Mouse (Mus musculus) hindbrain, postnatal 0 days (tissue): ENCODE results near the gene Krt77. TPM values are rescaled to one million over a fixed set of nuclear protein-coding genes. Genes with fewer than 3 reads are reported as not detected.

ENCODE experiments used
- ATAC-seq: fragments of 200-750 bp; cut with Nextera tagmentation; 2 replicates; pipeline ENCODE4 v1.8.0; 2017; ENCODE audit warnings: mild to moderate bottlenecking, moderate TSS enrichment, moderate library complexity
- DNase-seq: peaks from one replicate; pipeline ENCODE4 v3.0.0-alpha.2; 2015; ENCODE audit warnings: low spot score
- H3K27ac ChIP-seq: fragments of 300-500 bp; sonication (generic); 2 replicates; pipeline ENCODE4 v1.5.1; 2014; ENCODE audit warnings: mild to moderate bottlenecking
- H3K27me3 ChIP-seq: fragments of 300-500 bp; sonication (generic); 2 replicates; pipeline ENCODE4 v1.6.1; 2014; ENCODE audit warnings: low read length, mixed read lengths; ENCODE audit not compliant: insufficient read depth
- H3K36me3 ChIP-seq: fragments of 300-500 bp; sonication (generic); 2 replicates; pipeline ENCODE4 v1.6.1; 2014; ENCODE audit warnings: low read length, mixed read lengths; ENCODE audit not compliant: insufficient read depth
- H3K4me1 ChIP-seq: fragments of 300-500 bp; sonication (generic); 2 replicates; pipeline ENCODE4 v1.6.1; 2014; ENCODE audit warnings: antibody characterized with exemption, low read length, mixed read lengths; ENCODE audit not compliant: insufficient read depth
- H3K4me2 ChIP-seq: fragments of 300-500 bp; sonication (generic); 2 replicates; pipeline ENCODE4 v1.6.1; 2014; ENCODE audit warnings: low read depth, mild to moderate bottlenecking, low read length, moderate library complexity, mixed read lengths
- H3K4me3 ChIP-seq: fragments of 300-500 bp; sonication (generic); 2 replicates; pipeline ENCODE4 v1.5.1; 2014; ENCODE audit warnings: low read length
- H3K9ac ChIP-seq: fragments of 300-500 bp; sonication (generic); replicated peaks from 2 replicates; pipeline ENCODE4 v1.6.1; 2014; ENCODE audit warnings: mild to moderate bottlenecking, low read length, moderate library complexity, mixed read lengths
- H3K9me3 ChIP-seq: fragments of 300-500 bp; sonication (generic); 2 replicates; pipeline ENCODE4 v1.6.1; 2016; ENCODE audit warnings: low read length, mixed read lengths
- CTCF ChIP-seq: IDR thresholded peaks from 2 replicates; pipeline ENCODE4 v1.5.1; 2016; ENCODE audit warnings: antibody characterized with exemption, control low read depth, low read depth
- WGBS: fragments of 180-500 bp; shearing (Covaris S2); extraction: QIAGEN DNeasy Blood & Tissue Kit; methylation state at CpG from one replicate; pipeline ENCODE4 v1.1.7; 2014; 5-methylcytosine and 5-hydroxymethylcytosine counted together
- polyA plus RNA-seq: library from polyadenylated mRNA; unstranded; fragments of >200 nt; fragmentation: Nextera tagmentation; extraction: Ambion mirVana; gene quantifications from 2 replicates; pipeline ENCODE4 v1.2.1, GENCODE M21; 2015
- total RNA-seq: library from RNA; depleted of rRNA; stranded (reverse); fragments of >200 nt; gene quantifications from 2 replicates; pipeline ENCODE4 v1.2.3, GENCODE M21; 2014

The Krt77 gene
- total and polyA plus RNA-seq, 2 experiments from 2014 or later, result 0.68 to 1.2 TPM

DNA sequence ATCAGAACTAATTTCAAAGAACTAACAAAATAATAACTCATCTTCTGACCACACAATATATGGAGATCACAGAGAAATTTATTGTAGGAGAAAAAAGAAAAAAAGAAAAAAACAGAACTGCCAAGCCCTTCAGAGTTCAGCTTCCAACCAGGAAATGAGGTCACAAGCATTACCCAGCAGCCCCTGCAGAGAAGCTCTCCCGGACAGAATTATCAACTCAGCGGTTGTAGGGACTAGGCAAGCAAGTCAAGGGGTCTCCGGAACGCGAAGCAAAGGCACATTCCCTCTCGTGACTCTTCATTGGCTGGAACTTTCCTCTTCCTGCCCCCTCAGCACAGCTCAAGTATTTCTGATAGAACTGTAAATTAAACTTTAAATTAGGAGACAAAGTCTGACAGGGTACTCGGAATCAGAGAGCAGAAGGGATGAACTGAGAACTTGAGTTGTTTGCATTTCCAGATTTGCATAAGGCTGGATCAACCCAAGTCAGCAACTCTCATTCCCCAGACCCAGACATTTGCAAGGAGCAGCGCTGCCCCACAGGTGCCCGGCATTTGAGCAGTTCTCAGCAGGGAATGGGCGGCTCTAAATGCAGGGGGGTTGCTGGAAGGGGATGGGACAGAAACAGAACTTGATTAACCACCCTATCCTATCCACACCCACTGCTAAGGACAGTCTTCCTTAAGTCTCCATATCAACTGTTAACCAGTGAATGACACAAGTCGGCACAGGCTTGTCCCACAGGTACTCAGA is 10.7 kb downstream of the Krt77 start:
- Histone ChIP-seq H3K27ac (no peak overlapping the region), H3K36me3 (no peaks in the 10 kb centered on the region), H3K4me3 (no peak overlapping the region; the same call in 1 of the 2 replicates), H3K9me3 (no peaks in the 10 kb centered on the region), H3K4me1 (peaks cover 5% of the 10 kb centered on the region; the same call in 1 of the 2 replicates), H3K27me3 (no peaks in the 10 kb centered on the region), H3K9ac (no peak overlapping the region), H3K4me2 (peak overlapping the region; percentile 80; the same call in 1 of the 2 replicates)
- ATAC-seq, result no peak
- no peak for TF ChIP-seq CTCF
- 11% methylated on average over 11 of the region's 11 CpGs for WGBS
- DNase-seq, result no peak

DNA sequence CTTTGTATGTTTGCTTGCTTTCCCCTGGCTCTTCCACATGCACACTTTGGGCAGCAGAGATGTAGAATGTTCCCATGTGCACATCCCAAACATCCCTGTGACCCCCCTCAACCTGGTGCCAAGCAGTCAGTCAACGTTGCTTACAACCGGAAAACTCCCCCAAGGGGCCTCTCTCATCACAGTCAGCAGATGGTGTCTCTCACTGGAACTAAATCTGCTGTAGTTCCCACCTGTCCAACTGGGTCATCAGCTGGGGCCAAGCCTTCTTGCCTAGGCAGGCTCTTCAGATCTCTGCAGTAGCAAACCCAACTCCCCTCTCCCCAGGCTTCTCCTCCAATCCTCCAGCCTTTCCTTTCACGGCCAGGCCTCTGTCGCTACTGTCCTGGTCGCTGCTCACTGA is 12.8 kb downstream of the Krt77 start:
- Histone ChIP-seq H3K4me2 (no peak overlapping the region), H3K4me3 (no peak overlapping the region), H3K9me3 (no peaks in the 10 kb centered on the region), H3K27me3 (no peaks in the 10 kb centered on the region), H3K4me1 (peaks cover 5% of the 10 kb centered on the region; the same call in 1 of the 2 replicates), H3K36me3 (no peaks in the 10 kb centered on the region), H3K27ac (no peak overlapping the region), H3K9ac (no peak overlapping the region)
- TF ChIP-seq CTCF, result no peak
- DNase-seq, result peak; percentile 18
- 49% methylated on average over 5 of the region's 5 CpGs for WGBS
- ATAC-seq, result no peak

DNA sequence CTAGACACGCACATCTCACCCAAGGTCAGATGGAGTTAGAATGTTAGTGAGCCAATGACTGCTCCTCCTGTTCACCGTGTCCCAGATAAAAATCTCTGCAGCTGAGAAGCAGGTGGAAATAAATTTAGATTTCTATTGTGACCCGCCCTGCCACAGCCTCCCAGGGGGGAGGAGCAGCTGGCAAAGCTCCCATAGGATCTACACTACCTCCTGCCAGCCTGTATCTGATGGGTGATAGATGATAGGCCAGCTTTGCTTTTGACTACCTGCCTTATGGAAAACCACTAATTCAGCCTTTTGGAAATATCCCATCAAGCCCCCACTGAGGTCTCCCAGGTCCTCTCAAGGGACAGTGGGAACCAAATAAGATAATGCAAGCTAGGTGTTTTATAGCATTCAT is 13.8 kb downstream of the Krt77 start:
- no peak for ATAC-seq
- H3K4me1 ChIP-seq, result peaks cover 5% of the 10 kb centered on the region; the same call in 1 of the 2 replicates
- H3K27me3 ChIP-seq, result no peaks in the 10 kb centered on the region
- H3K9me3 ChIP-seq, result no peaks in the 10 kb centered on the region
- no peaks in the 10 kb centered on the region for H3K36me3 ChIP-seq
- 66% methylated on average over 3 of the region's 3 CpGs for WGBS
- no peak overlapping the region for H3K9ac ChIP-seq
- DNase-seq, result no peak
- no peak overlapping the region for H3K4me2 ChIP-seq
- no peak for TF ChIP-seq CTCF
- no peak overlapping the region for H3K4me3 ChIP-seq
- no peak overlapping the region for H3K27ac ChIP-seq

DNA sequence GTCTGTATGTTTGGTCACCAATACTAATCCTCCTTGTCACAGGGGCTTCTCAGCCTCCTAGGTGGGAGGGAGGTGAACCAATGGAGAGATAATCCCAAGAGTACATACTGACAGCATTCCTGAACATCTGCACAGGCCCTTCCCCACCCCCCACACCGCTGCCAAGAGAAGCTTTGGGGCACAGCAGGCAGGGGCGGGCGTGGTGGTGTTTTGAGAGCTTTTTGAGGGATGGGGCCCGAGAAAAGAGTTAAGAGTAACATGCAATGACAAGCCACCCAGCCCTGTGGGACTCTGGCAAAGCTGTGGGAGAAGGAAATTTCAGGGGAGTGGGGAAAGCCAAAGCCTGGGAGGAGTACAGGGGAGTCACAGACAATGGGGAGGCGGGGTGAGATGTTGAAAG is 15.2 kb downstream of the Krt77 start:
- Histone ChIP-seq H3K4me1 (peaks cover 1% of the 10 kb centered on the region; the same call in 1 of the 2 replicates), H3K9me3 (no peaks in the 10 kb centered on the region), H3K27ac (no peak overlapping the region), H3K27me3 (no peaks in the 10 kb centered on the region), H3K4me2 (no peak overlapping the region), H3K4me3 (no peak overlapping the region), H3K9ac (no peak overlapping the region), H3K36me3 (no peaks in the 10 kb centered on the region)
- ATAC-seq, result no peak
- 21% methylated on average over 5 of the region's 5 CpGs for WGBS
- no peak for TF ChIP-seq CTCF
- DNase-seq, result no peak

DNA sequence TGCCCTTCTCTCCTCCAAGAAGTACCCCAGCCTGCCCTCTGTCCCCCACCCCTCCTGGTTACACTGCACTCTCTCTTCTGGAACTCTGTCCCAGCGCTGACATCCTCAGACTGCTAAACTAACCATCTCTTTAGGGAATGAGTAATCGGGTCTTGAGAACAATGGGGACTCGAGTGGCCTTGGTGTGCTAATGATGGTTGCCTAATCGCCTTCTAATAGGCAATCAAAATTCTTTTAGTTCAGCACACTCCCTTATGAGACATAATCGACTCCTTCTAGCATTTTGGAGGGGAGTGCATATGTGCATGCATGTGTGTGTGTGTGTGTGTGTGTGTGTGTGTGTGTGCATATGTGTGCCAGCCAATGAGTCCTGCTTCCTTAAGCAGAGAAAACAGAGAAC is 16.9 kb downstream of the Krt77 start:
- Histone ChIP-seq H3K4me2 (no peak overlapping the region), H3K9me3 (no peaks in the 10 kb centered on the region), H3K36me3 (no peaks in the 10 kb centered on the region), H3K27me3 (no peaks in the 10 kb centered on the region), H3K4me1 (no peaks in the 10 kb centered on the region; the same call in 1 of the 2 replicates), H3K9ac (no peak overlapping the region), H3K27ac (no peak overlapping the region), H3K4me3 (no peak overlapping the region)
- TF ChIP-seq CTCF, result no peak
- DNase-seq (no peak), ATAC-seq (no peak)
- 23% methylated on average over 5 of the region's 5 CpGs for WGBS

DNA sequence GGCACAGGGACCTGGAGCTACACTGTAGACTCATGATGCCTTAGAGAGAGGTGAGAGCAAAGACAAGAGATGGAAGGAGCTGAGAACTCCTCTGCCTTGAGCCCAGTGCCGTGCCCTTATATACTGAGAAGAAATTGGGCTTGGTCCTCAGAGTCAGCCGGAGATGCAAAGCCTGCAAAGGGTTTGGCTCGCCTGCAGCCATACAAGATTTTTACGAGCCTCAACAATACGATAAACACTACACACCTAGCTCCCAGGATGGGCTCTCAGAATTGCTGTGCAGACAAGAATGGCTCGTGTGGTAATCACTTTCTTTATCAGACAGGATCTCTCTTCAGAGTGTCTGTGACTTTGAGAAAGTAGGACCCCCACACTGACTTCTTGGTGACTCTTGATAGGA is 18.8 kb downstream of the Krt77 start, which contains the start of gene Krt1:
Gene Krt1, minus strand, starts transcription at position 101 of the 400 bp plus-strand sequence.
- no peak for TF ChIP-seq CTCF
- Histone ChIP-seq H3K27ac (no peak within 1 kb of the TSS), H3K36me3 (no peaks in the 10 kb centered on the region), H3K4me2 (no peak within 1 kb of the TSS), H3K4me3 (no peak within 1 kb of the TSS), H3K27me3 (no peaks in the 10 kb centered on the region), H3K4me1 (peaks cover 7% of the 10 kb centered on the region; the same call in 1 of the 2 replicates), H3K9ac (no peak within 1 kb of the TSS), H3K9me3 (no peaks in the 10 kb centered on the region)
- 84% methylated on average over 6 of the region's 6 CpGs for WGBS
- ATAC-seq (no peak), DNase-seq (no peak)

DNA sequence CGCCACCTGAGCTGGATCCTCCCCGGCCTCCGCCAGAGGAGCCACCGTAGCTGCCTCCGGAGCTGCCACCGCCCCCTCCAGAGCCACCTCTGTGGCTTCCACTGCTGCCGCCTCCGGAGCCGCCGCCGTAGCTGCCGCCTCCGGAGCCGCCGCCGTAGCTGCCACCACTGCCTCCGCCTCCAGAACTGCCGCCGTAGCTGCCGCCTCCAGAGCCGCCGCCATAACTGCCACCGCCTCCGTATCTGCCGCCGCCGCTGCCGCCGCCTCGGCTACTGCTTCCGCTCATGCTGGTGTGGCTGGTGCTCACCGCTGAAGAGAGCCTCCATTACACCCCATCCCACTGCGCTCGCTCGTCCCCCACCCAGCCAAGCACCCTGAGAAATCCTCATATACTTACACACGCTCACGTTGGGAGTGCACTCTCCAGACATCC is 23.5 kb downstream of the Krt77 start:
- Histone ChIP-seq H3K27ac (peak overlapping the region; percentile 88), H3K4me2 (peak overlapping the region; percentile 72), H3K9me3 (no peaks in the 10 kb centered on the region), H3K9ac (peak overlapping the region; percentile 70), H3K27me3 (no peaks in the 10 kb centered on the region), H3K4me1 (0 out of 2 replicates have a peak, but pooled peaks cover 7% of the 10 kb centered on the region), H3K4me3 (peak overlapping the region; percentile 46), H3K36me3 (no peaks in the 10 kb centered on the region)
- TF ChIP-seq CTCF, result no peak
- DNase-seq, result peak; percentile 60
- 1% methylated on average over 29 of the region's 37 CpGs for WGBS
- ATAC-seq, result peak; percentile 81
